Mouse (Mus musculus) layer of hippocampus, adult 2 months (tissue): Measurements from ENCODE around the gene Fth1. TPM values are rescaled to one million over a fixed set of nuclear protein-coding genes. Genes with fewer than 3 reads are reported as not detected.

Source experiments
- DNase-seq, 2 experiments: peaks; one replicate each; pipeline ENCODE4 v3.0.0; 2022; ENCODE audit warnings: low spot score in 2 of 2
- H3K27ac ChIP-seq: fragments of 200-600 bp; 2 replicates; pipeline ENCODE4 v1.8.1; 2022
- H3K4me3 ChIP-seq: fragments of 200-600 bp; 2 replicates; pipeline ENCODE4 v1.8.1; 2022; ENCODE audit warnings: mild to moderate bottlenecking
- CTCF ChIP-seq: fragments of 200-600 bp; conservative IDR thresholded peaks from 2 replicates; pipeline ENCODE4 v1.8.1; 2022; ENCODE audit warnings: antibody characterized with exemption, mild to moderate bottlenecking, moderate library complexity
- total RNA-seq, 2 experiments: library from RNA; stranded (reverse); gene quantifications; 2 replicates each; pipeline ENCODE4 v1.2.3; 2021

Fth1 gene
- total RNA-seq, 2 experiments from 2014 or later = 3,170 to 3,409 TPM

GRCm38 (mm10) chr19:9946986-9947385 lies 33.4 kb upstream of the Fth1 start:
- TF ChIP-seq CTCF = no peak
- Histone ChIP-seq H3K27ac (peak overlapping the region; percentile 83), H3K4me3 (no peak overlapping the region)
- peak in 1 of 2 experiments; percentile 8 for DNase-seq

GRCm38 (mm10) chr19:9952390-9952789 lies 28.0 kb upstream of the Fth1 start:
- DNase-seq = no peak
- H3K4me3 ChIP-seq = no peak overlapping the region
- TF ChIP-seq CTCF = no peak
- H3K27ac ChIP-seq = peak overlapping the region; percentile 57; the same call in 1 of the 2 replicates

GRCm38 (mm10) chr19:9952912-9953311 lies 27.5 kb upstream of the Fth1 start:
- TF ChIP-seq CTCF = no peak
- Histone ChIP-seq H3K27ac (peak overlapping the region; percentile 57; the same call in 1 of the 2 replicates), H3K4me3 (no peak overlapping the region)
- no peak for DNase-seq

GRCm38 (mm10) chr19:9954055-9954810 lies 26.2 kb upstream of the Fth1 start:
- H3K4me3 ChIP-seq = peak overlapping the region; percentile 44
- H3K27ac ChIP-seq = peak overlapping the region; percentile 98
- DNase-seq = peak; percentile 76 to 86
- TF ChIP-seq CTCF = peak; percentile 34

GRCm38 (mm10) chr19:9954811-9955202 lies 25.6 kb upstream of the Fth1 start:
- H3K27ac ChIP-seq = peak overlapping the region; percentile 98
- DNase-seq = no peak
- no peak; the same call in 1 of the 2 replicates for TF ChIP-seq CTCF
- H3K4me3 ChIP-seq = peak overlapping the region; percentile 44

GRCm38 (mm10) chr19:9955438-9955837 lies 25.0 kb upstream of the Fth1 start:
- Histone ChIP-seq H3K27ac (peak overlapping the region; percentile 98), H3K4me3 (no peak overlapping the region)
- no peak for DNase-seq
- TF ChIP-seq CTCF = no peak

- no peak for TF ChIP-seq CTCF
- peak overlapping the region; percentile 98 for H3K27ac ChIP-seq
- no peak overlapping the region for H3K4me3 ChIP-seq
- no peak for DNase-seq
These were observed 23.6 kb upstream of the Fth1 start for GRCm38 (mm10) chr19:9956624-9957388.

GRCm38 (mm10) chr19:9957965-9958364 lies 22.4 kb upstream of the Fth1 start:
- Histone ChIP-seq H3K27ac (peak overlapping the region; percentile 98; the same call in 1 of the 2 replicates), H3K4me3 (no peak overlapping the region)
- no peak for DNase-seq
- TF ChIP-seq CTCF = no peak

- no peak for TF ChIP-seq CTCF
- Histone ChIP-seq H3K4me3 (no peak overlapping the region), H3K27ac (peak overlapping the region; percentile 14; the same call in 1 of the 2 replicates)
- no peak for DNase-seq
These were observed 19.6 kb upstream of the Fth1 start for GRCm38 (mm10) chr19:9960769-9961168.

GRCm38 (mm10) chr19:9964205-9964916 lies 16.0 kb upstream of the Fth1 start:
- H3K4me3 ChIP-seq = peak overlapping the region; percentile 17; the same call in 1 of the 2 replicates
- DNase-seq = no peak
- H3K27ac ChIP-seq = peak overlapping the region; percentile 80
- TF ChIP-seq CTCF = no peak

- no peak for TF ChIP-seq CTCF
- Histone ChIP-seq H3K4me3 (no peak overlapping the region), H3K27ac (peak overlapping the region; percentile 61)
- no peak for DNase-seq
These were observed 14.1 kb upstream of the Fth1 start for GRCm38 (mm10) chr19:9966096-9966867.
